Mouse (Mus musculus): ENCODE results near the gene Ankrd28.

DNA sequence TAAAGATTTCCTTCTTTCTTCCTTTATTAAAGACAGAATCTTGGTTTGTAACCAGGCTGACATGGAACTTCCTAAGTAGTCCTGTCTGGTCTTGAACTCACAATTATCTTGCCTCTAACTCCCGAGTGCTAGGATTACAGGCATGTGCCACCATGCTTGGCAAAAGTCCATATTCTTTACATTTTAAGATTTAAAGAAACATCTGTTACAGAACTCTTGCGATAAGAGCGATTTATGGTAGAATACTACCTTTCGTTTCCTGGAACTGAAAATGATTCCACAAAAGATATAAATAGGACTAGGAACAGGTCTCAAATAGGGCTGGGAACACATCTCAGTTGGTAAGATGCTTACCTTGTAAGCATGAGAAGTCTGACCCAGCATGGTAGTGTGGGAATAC, 56.9 kb downstream of the Ankrd28 start:
- TF ChIP-seq CTCF (IDR thresholded peaks at IDR 0.05; ENCODE audit: low read depth, low read length) (no peak), POLR2A (IDR thresholded peaks at IDR 0.05; ENCODE audit: borderline replicate concordance, low read depth, low read length) (no peak)
